Mouse (Mus musculus) yolk sac, embryonic 10.5 days (tissue): ENCODE data around the gene Slc34a3.
A peak's percentile ranks its signal among the peaks of the same experiment; 100 is the strongest.

Experiments used
- DNase-seq: peaks from one replicate; pipeline ENCODE4 v3.0.0-alpha.2; 2017; ENCODE audit warnings: low spot score

The Slc34a3 gene

GRCm38 (mm10) chr2:25193330-25193770 is 40.8 kb downstream of the Slc34a3 start:
- peak; percentile 75 for DNase-seq

GRCm38 (mm10) chr2:25187841-25188240 is 46.3 kb downstream of the Slc34a3 start:
- DNase-seq: no peak

DNA sequence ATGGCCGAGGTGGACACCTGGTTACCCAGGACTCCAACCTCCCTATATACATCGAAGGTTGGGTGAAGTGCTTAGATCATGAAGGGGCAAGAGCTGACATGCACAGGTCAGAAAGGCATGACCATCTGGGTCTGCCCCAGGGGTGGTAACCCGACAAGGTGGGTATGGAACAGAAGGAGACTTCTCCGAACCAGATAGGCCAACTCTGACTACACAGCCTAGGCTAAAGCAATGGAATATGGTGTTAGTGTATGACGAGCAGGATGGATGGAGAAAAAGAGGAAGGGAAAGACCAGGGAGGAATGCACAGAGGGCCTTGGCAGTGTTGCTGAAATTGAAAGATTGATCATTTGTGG is 47.6 kb downstream of the Slc34a3 start:
- DNase-seq: no peak

DNA sequence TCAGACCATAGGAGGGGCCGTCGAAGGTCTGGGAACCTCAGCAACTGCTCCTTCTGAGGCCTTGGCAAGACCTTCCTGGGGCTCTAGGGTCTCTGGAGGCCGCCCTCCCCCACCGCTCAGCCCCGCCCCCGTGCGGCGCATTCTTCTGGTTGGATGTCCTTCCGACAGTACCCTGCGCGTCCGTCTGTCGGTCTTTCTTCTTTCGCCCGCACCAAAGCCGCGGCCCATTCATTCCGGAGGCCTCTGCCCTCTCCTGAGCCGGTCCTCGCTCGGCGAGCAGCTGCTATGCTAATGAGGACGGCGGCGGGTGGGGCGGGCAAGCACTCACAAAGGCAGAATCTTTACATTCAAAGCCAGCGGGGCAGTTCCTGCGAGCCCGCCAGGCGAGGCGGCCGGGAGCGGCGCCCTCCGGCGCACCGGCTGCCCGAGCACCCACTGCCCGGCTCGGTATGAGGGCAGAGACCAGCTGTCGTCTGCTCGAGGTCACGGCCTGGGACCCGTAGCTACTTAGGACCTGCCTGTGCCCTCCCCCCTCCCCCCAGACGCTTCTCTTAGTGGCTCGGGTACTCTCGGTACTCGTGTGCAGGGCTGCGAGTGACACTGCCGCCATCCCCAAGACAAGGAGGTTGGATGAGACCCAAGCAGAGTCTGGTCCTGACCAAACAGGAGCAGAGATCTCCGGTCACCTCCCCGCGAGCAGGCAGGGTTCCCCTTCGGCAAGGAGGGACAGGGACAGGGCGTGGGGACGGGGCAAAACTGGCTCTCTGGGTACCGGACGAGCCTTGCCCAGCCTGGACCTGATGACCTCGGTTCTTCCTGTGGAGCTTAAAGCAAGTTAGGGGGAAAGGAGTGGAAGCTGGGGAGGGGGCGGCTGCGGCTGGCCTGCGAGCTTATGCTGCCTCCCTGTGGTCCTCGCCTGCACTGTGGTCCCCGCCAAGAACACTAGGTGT is 48.3 kb downstream of the Slc34a3 start:
- DNase-seq: peak; percentile 80

DNA sequence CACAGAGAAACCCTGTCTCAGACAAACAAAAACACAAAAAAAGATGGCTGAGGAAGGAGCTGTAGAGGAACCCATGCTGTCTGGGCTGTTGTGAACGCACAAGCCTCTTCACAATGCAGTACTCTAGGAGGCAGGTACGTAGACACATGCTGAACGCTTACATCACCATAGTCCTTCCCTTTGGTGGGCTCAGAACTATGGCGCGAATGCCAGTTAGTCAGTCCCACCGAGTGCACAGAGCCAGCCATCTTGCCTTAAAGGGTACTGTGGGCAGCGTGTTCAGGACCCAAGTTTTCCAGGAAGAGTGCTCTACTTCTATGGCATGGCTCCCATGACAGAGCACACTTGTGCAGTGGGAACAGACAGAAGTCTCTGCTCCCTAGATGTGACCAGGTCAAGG is 49.7 kb downstream of the Slc34a3 start:
- DNase-seq: no peak

- no peak for DNase-seq
Measured at GRCm38 (mm10) chr2:25183336-25183735, 50.8 kb downstream of the Slc34a3 start.

GRCm38 (mm10) chr2:25182664-25183063 is 51.5 kb downstream of the Slc34a3 start:
- no peak for DNase-seq

GRCm38 (mm10) chr2:25181891-25182397 is 52.2 kb downstream of the Slc34a3 start:
- no peak for DNase-seq

GRCm38 (mm10) chr2:25180973-25181890 is 52.9 kb downstream of the Slc34a3 start:
- peak; percentile 59 for DNase-seq

DNA sequence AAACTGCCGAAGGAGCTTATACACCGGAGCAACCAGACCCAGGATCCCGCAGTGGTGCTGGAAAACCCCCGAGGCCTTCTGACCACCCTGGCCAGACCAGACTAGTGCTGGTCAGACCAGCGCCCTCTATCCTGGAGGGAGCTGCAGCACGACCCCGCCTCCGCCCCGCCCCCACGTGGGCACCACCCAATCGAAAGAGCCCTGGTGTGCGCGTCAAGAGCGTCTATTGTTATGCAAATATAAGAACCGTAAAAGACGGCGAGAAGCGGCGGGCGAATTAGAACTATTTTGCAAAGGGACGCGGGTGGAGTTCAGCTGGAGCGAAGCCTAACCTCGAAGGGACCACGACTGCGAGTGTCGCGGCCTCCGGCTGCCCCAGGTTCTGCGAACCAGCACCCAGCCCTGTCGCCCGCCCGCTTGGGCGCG is 53.7 kb downstream of the Slc34a3 start, which contains the start of gene Nrarp:
Nrarp (plus strand) TSS at position 281 of the 426 bp plus-strand sequence.
- peak; percentile 96 for DNase-seq

DNA sequence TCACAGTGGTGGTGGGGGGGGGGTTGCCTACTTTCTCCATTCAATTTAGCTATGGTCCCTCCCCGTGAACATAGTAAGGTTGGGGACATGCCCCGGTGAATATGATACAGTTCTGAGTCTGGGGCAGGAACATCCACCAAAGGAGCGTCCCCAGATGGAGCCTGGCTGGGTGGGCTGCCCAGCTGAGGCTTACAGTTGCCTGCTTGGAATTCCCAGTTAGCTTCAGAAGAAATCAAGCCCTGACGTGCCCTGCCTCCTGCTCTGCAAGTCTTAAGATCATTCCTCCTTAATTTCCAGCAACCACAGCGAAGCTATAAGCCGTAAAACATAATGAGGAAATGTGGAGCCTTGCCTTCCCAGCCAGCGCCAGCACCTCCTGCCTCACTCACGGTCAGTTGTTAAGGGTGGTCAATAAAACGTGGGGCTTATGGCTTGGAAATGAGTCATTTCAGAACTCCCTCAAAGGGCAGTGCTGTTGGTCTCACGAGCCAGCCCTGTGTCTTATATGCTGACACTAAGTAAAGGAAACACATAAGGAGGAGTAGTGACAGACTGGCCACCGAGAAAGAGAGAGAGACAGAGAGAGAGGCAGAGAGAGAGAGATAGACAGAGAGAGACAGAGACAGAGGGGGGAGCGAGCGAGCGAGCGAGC is 54.5 kb downstream of the Slc34a3 start:
- DNase-seq: no peak
